Mouse (Mus musculus): Measurements from ENCODE around the gene Mcam.

Gene Mcam

DNA sequence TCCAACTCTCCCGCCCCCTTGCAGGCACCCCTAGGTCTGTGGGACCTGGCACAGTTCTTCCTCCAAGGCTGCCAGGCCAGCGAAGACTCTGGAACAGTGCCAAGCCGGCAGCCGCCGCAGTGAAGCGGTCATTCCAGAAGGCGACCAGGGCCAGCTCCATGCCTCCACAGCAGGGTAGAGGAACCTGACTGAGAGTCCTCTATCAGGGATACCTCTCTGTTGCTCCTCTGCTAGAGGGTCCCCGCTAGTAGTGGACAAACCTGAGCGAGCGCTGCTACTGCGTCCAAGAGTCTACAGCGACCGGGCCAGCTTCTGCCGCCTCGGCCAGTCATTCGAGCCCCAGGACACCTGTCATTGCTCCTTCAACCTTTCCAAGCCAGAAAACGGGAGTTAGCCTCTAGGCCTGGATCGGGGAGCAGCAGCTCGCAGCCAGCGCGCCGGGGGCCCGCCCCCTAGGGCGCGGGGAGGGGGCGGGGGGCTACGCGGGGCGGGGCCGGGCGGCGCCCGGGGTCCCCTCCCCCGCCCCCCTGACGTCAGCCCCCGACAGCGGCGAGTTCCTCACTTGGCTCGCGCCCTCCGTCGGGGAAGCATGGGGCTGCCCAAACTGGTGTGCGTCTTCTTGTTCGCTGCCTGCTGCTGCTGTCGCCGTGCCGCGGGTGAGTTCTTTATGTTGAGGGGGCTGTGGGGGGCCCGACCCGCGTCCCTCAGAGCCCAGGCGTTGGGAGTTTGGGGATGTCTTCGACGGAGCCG, at the start of gene Mcam:
Mcam (plus strand) TSS at position 369 of the 750 bp plus-strand sequence.
- DNase-seq: peak; percentile 92

DNA sequence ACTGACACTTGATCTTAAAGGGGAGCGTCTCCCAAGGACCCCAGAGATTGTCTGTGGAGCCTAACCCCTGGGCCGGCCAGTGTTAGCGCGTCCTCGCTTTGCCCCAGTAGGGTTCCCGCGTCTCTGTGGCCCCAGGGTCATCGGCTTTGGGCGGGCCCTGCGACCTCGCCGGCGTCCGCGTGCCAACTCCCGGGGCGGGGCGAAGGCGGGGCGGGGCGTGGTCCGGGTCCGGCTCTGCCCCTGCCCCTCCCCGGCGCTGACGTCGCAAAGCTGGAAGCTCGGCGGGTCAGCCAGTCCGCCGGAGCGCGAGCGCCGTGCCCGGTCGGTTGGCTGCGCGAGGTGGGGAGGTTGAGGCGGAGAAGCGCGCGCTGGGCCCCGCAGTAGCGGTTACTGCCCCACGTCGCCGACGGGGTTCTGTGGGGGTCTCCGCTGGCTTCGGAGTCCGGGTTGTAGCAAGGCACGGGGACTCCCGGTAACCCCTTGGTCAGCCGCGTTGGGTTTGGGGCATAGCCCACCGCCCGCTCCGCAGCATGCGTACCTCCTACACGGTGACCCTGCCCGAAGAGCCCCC, 49.5 kb upstream of the Mcam start:
- peak; percentile 96 to 97 for DNase-seq

GRCm38 (mm10) chr9:44085276-44085675, 49.0 kb upstream of the Mcam start:
- no peak for DNase-seq

- peak; percentile 73 to 78 for DNase-seq
Observed at GRCm38 (mm10) chr9:44085741-44086665, 48.3 kb upstream of the Mcam start.

GRCm38 (mm10) chr9:44086960-44087359, 47.3 kb upstream of the Mcam start:
- DNase-seq: no peak

DNA sequence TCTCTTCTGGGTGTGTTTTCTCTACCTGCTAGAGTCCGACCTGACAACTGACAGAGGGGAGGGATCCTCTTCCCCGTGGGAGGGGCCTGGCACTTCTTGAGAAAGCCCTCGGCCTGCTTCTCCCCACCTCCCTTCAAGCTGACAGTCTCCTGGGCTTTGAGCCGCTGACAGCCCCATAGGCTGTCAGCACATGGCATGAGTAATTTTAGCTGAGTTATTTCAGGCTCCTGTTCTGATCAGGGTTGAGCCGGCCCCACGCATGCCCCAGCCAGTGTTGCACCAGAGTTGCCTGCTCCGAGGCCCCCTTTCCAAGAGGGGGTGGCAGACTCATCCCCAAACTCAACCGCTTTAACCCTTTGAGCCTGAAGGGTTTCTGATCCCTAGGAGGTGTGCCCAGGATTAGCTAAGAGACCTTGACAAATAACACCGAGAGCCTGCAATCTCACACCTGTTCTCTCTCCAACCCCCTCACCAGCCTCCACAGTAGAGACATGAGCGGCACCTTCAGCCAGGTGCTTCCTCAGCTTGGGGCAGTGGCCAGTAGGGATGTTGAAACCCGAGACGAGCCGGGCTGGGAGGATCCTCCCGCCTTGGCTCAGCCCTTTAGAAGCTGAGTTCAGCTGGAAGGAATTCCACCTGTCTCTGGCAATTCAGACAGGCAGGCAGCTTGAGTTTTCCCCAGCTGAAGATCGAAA, 46.4 kb upstream of the Mcam start:
- DNase-seq: no peak

GRCm38 (mm10) chr9:44088877-44089608, 45.2 kb upstream of the Mcam start:
- DNase-seq: no peak

DNA sequence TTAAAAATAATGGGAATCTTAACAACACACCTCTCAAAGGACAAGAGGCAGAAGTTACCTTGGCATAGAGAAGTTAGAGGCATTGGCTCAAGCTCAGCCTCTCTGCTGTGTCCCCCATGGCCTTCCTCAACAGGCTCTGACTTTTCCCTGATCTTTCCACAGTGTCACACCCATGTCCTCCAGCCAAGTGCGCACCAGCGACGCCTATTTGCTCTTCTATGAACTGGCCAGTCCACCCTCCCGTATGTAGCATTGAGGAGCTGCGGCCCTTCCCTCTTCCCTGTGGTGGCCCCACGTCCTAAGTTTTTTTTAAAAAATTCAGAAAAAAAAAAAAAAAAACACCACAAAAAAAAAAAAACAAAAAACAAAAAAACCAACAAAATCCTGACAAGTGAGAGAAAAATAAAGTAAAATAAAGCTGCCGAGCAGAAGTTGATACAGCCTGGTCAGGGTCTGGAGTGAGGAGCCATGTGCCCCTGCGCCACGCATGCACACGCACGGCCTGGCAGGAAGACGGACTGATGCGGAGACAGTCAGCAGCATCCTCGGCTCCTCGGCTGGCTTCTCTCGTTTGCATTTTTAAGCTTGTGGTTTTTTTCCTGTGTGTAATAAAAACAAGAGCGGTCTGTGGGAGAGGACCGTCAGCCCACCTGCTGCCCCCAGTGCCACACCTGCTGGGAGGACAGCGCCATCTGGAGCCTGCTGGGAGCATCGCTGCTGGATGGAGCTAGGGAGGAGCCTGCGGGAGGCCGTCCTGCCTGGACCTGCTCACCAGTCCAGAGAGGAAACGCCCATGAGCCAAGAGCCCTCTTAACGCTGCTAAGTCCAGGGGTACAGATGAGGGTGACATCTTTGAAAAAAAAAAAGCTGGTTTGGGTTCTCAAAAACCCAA, 40.4 kb upstream of the Mcam start:
- DNase-seq: peak; percentile 87

DNA sequence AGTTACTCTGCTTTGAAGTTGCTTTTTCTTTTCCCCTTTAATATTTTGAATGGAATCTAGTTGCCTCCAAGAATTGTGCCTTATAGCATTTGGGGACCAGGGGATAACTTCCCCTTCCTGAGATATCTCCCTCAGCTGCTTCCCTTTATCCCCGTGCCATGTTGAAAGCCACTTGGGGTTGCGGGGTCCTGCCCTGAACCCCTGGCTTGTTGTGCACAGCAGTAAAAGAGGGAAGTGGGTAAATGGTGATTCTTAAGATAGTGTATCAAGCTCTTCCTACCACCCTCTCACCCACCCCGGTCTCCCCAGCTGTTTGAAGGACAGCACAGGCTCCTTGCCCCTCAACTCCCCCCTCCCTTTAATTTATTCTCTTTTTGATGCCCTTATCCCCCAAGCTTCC, 39.5 kb upstream of the Mcam start:
- DNase-seq: no peak

- no peak for DNase-seq
Observed at GRCm38 (mm10) chr9:44095781-44096180, 38.5 kb upstream of the Mcam start.

- no peak for DNase-seq
Observed at GRCm38 (mm10) chr9:44096536-44096935, 37.7 kb upstream of the Mcam start.

- DNase-seq: no peak
Observed at GRCm38 (mm10) chr9:44101490-44101889, 32.8 kb upstream of the Mcam start, which contains the start of gene Mfrp. Mfrp (plus strand) TSS chr9:44101729.

DNA sequence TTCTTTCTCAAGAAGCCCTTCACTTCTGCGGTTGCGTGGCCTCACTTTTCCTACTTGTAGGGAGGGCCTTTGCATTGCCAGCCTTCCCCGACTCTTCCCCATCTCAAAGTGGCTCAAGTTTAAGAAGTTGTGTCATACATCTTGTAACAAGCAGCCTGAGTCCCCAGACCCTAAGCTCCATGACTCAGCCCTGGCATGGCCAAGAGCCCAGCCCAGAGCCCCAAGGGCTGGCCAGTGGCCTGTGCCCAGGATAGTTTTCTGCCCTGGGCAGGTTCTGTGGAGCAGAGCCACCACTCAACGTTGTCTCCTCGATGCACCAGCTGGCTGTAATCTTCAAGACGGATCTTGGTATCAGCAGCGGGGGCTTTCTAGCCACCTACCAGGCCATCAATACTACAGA, 29.4 kb upstream of the Mcam start:
- DNase-seq: no peak

DNA sequence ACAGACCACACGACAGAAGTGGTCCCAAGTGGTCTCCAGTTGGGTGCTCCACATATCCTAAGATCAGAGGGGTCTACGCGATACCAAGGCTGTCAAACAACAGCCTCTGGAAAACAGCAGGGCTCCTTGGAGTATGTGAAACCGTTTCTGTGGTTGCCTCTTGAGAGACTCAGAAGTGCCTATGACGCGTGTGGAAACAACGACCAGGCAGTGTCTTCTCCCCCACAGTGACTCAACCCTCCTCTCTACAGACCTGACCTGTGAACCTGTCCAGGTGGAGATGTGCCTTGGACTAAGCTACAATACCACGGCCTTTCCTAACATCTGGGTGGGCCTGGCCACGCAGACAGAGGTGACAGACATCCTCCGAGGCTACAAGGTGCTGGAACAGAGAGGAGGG, 28.5 kb upstream of the Mcam start:
- no peak for DNase-seq

DNA sequence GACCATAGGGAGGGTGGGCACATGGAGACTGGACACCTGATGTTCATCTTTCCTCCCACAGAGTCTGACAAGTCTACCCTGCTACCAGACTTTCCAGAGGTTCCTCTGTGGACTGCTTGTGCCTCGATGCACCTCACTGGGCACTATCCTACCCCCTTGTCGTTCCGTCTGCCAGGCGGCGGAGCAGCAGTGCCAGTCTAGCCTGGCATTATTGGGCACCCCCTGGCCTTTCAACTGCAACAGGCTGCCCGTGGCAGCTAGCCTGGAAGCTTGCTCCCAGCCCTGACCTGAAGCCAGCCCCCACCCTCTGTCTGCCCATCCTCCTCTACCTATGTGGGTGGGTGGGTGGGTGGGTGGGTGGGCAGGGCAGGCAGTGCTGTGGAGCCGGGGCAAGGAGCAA, 28.1 kb upstream of the Mcam start:
- DNase-seq: peak; percentile 46 to 66

DNA sequence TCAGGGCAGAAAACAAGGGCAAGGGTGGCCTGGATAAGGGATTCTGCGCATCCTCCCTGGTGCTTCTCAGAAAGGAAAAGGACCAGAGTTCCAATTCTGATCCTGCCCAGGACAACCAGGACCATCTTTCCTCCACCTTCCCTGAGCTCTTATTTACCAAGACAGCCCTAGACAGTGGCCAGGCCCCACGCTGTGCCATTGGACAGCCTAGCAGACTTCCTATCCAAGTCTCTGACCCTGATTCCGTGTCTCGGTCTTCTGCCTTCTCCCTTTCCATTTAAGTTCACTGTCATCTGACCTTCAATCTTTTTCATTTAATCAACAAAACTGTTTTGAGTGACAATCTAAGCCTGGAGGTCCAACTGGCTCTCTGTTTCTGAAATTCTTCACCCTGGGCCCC, 27.7 kb upstream of the Mcam start:
- DNase-seq: peak; percentile 73 to 80

GRCm38 (mm10) chr9:44107110-44107509, 27.2 kb upstream of the Mcam start, which contains the start of gene C1qtnf5:
C1qtnf5 (plus strand) TSS chr9:44107245.
- DNase-seq: peak; percentile 78 to 85

GRCm38 (mm10) chr9:44107557-44108179, 26.6 kb upstream of the Mcam start:
- DNase-seq: peak; percentile 81 to 86

- DNase-seq: peak; percentile 44 to 50
Observed at GRCm38 (mm10) chr9:44108269-44109055, 25.8 kb upstream of the Mcam start.
